Mouse (Mus musculus): ENCODE measurements around the gene Keg1.

GRCm38 (mm10) chr19:12759656-12760055 is 64.1 kb downstream of the Keg1 start:
- no peak for TF ChIP-seq GATA1 (IDR thresholded peaks at IDR 0.05; ENCODE audit: low read length)
- TF ChIP-seq TAL1 (IDR thresholded peaks at IDR 0.05; ENCODE audit: low read length): no peak

Measured in erythroblast, embryonic 14.5 days (primary cell).